Mouse (Mus musculus) CH12.LX (cell line): ENCODE measurements around the gene Ankdd1b. TPM values are rescaled to one million over a fixed set of nuclear protein-coding genes. Genes with fewer than 3 reads are reported as not detected.

Source experiments
- DNase-seq: peaks from one replicate; pipeline ENCODE4 v3.0.0-alpha.2; 2013; ENCODE audit errors: extremely low read depth
- H3K27ac ChIP-seq: 2 replicates; pipeline ENCODE4 v1.5.1; 2012; ENCODE audit warnings: low read depth, mild to moderate bottlenecking, control low read depth, moderate library complexity; ENCODE audit not compliant: insufficient read depth
- H3K27me3 ChIP-seq: replicated peaks from 2 replicates; pipeline ENCODE3; 2012; ENCODE audit warnings: inconsistent platforms
- H3K36me3 ChIP-seq, 2 experiments: replicated peaks in 1 of 2; 2 replicates each; pipeline versions ENCODE3 to v1.6.1; 2012; ENCODE audit warnings: inconsistent platforms in 1 of 2, low read length in 1 of 2, mild to moderate bottlenecking in 1 of 2, mixed read lengths in 1 of 2, moderate library complexity in 1 of 2; ENCODE audit not compliant: control insufficient read depth in 1 of 2, insufficient read depth in 1 of 2
- H3K4me1 ChIP-seq, 2 experiments: 2 replicates each; pipeline ENCODE4 v1.6.1; 2012; ENCODE audit warnings: inconsistent platforms in 1 of 2, moderate library complexity in 1 of 2; ENCODE audit not compliant: insufficient read depth in 2 of 2, control insufficient read depth in 1 of 2
- H3K4me2 ChIP-seq: 2 replicates; pipeline ENCODE4 v1.6.1; 2012; ENCODE audit warnings: low read depth, mild to moderate bottlenecking, control low read depth; ENCODE audit not compliant: poor library complexity, insufficient read depth, severe bottlenecking
- H3K4me3 ChIP-seq, 3 experiments: fragments of 150-350 bp in 1 of 3; sonication (generic) in 1 of 3; replicated peaks in 1 of 3; 2 replicates each; pipeline versions ENCODE3 to v1.5.1; 2011 to 2012; ENCODE audit warnings: low read depth in 2 of 3, low read length in 2 of 3, mild to moderate bottlenecking in 2 of 3, moderate library complexity in 2 of 3, control low read depth in 1 of 3, improper control_type of control experiment in 1 of 3, inconsistent platforms in 1 of 3, mixed read lengths in 1 of 3; ENCODE audit not compliant: poor library complexity in 1 of 3
- H3K79me2 ChIP-seq: replicated peaks from 2 replicates; pipeline ENCODE4 v1.6.1; 2012; ENCODE audit warnings: mild to moderate bottlenecking, moderate library complexity; ENCODE audit not compliant: control insufficient read depth, poor library complexity, insufficient read depth, severe bottlenecking; ENCODE audit errors: extremely low read depth
- H3K9ac ChIP-seq: 2 replicates; pipeline ENCODE4 v1.6.1; 2012; ENCODE audit warnings: low read depth, mild to moderate bottlenecking, control low read depth, moderate library complexity; ENCODE audit not compliant: insufficient read depth
- H3K9me3 ChIP-seq: replicated peaks from 2 replicates; pipeline ENCODE3; 2012; ENCODE audit warnings: low read length, inconsistent platforms, mixed read lengths
- BHLHE40 ChIP-seq: IDR thresholded peaks from 2 replicates; pipeline ENCODE4 v1.6.1; 2011; ENCODE audit warnings: mild to moderate bottlenecking, low read depth, low read length, improper control_type of control experiment
- CHD1 ChIP-seq: IDR thresholded peaks from 2 replicates; pipeline ENCODE4 v1.6.1; 2012; ENCODE audit warnings: low read depth, low read length, improper control_type of control experiment, inconsistent platforms
- CHD2 ChIP-seq: IDR thresholded peaks from 2 replicates; pipeline ENCODE4 v1.6.1; 2011; ENCODE audit warnings: low read length, improper control_type of control experiment
- CTCF ChIP-seq, 2 experiments: IDR thresholded peaks in 1 of 2; conservative IDR thresholded peaks in 1 of 2; 2 replicates each; pipeline ENCODE4 v1.5.1; 2011 to 2012; ENCODE audit warnings: low read depth in 2 of 2, low read length in 2 of 2, improper control_type of control experiment in 1 of 2, inconsistent platforms in 1 of 2, mild to moderate bottlenecking in 1 of 2, moderate library complexity in 1 of 2
- ELF1 ChIP-seq: IDR thresholded peaks from 2 replicates; pipeline ENCODE4 v1.6.1; 2014; ENCODE audit warnings: low read depth, mild to moderate bottlenecking, inconsistent platforms, low read length, improper control_type of control experiment
- HCFC1 ChIP-seq: IDR thresholded peaks from 2 replicates; pipeline ENCODE4 v1.6.1; 2012; ENCODE audit warnings: low read depth, mild to moderate bottlenecking, inconsistent platforms, low read length, improper control_type of control experiment
- IRF4 ChIP-seq: IDR thresholded peaks from 2 replicates; pipeline ENCODE4 v1.6.1; 2014; ENCODE audit warnings: low read depth, mild to moderate bottlenecking, inconsistent platforms, low read length, improper control_type of control experiment
- JUN ChIP-seq: IDR thresholded peaks from 2 replicates; pipeline ENCODE4 v1.6.1; 2011; ENCODE audit warnings: low read depth, mild to moderate bottlenecking, low read length, improper control_type of control experiment, moderate library complexity; ENCODE audit not compliant: insufficient read depth
- JUND ChIP-seq: conservative IDR thresholded peaks from 2 replicates; pipeline ENCODE4 v1.6.1; 2011; ENCODE audit warnings: low read depth, low read length, improper control_type of control experiment
- MAX ChIP-seq: IDR thresholded peaks from 2 replicates; pipeline ENCODE4 v1.6.1; 2011; ENCODE audit warnings: low read length, improper control_type of control experiment
- MYC ChIP-seq: IDR thresholded peaks from 2 replicates; pipeline ENCODE4 v1.6.1; 2011; ENCODE audit warnings: low read depth, mild to moderate bottlenecking, improper control_type of control experiment, low read length
- NELFE ChIP-seq: IDR thresholded peaks from 2 replicates; pipeline ENCODE4 v1.6.1; 2011; ENCODE audit warnings: low read depth, low read length, improper control_type of control experiment
- NRF1 ChIP-seq: IDR thresholded peaks from 2 replicates; pipeline ENCODE4 v1.6.1; 2014; ENCODE audit warnings: low read depth, mild to moderate bottlenecking, inconsistent platforms, low read length, improper control_type of control experiment, moderate library complexity
- POLR2A ChIP-seq: IDR thresholded peaks from 2 replicates; pipeline ENCODE4 v1.6.1; 2011; ENCODE audit warnings: low read depth, mild to moderate bottlenecking, improper control_type of control experiment, low read length
- POLR2AphosphoS2 ChIP-seq: IDR thresholded peaks from 2 replicates; pipeline ENCODE4 v1.6.1; 2011; ENCODE audit warnings: low read depth, low read length, improper control_type of control experiment
- RAD21 ChIP-seq: IDR thresholded peaks from 2 replicates; pipeline ENCODE4 v1.6.1; 2011; ENCODE audit warnings: low read depth, mild to moderate bottlenecking, low read length, improper control_type of control experiment, moderate library complexity
- RCOR1 ChIP-seq: conservative IDR thresholded peaks from 2 replicates; pipeline ENCODE4 v1.6.1; 2012; ENCODE audit warnings: low read depth, mild to moderate bottlenecking, inconsistent platforms, low read length, improper control_type of control experiment
- SMC3 ChIP-seq: IDR thresholded peaks from 2 replicates; pipeline ENCODE4 v1.6.1; 2011; ENCODE audit warnings: low read depth, low read length, improper control_type of control experiment
- TCF12 ChIP-seq: IDR thresholded peaks from 2 replicates; pipeline ENCODE4 v1.6.1; 2014; ENCODE audit warnings: low read depth, mild to moderate bottlenecking, inconsistent platforms, low read length, improper control_type of control experiment
- USF2 ChIP-seq: conservative IDR thresholded peaks from 2 replicates; pipeline ENCODE4 v1.6.1; 2011; ENCODE audit warnings: low read depth, low read length, improper control_type of control experiment
- ZC3H11A ChIP-seq: IDR thresholded peaks from 2 replicates; pipeline ENCODE4 v1.6.1; 2012; ENCODE audit warnings: low read depth, mild to moderate bottlenecking, inconsistent platforms, low read length, improper control_type of control experiment
- ZMIZ1 ChIP-seq: IDR thresholded peaks from 2 replicates; pipeline ENCODE4 v1.6.1; 2012; ENCODE audit warnings: low read depth, mild to moderate bottlenecking, inconsistent platforms, low read length, improper control_type of control experiment
- dilution Hi-C: fragments of 300-500 bp; cut with MboI; formaldehyde crosslinking; loops from 2 replicates; pipeline ENCODE4 v1.14.3; 2020; ENCODE audit warnings: low sequenced_read_pairs; ENCODE audit not compliant: extremely low pct_unique_long_range_greater_than_20kb, extremely low pct_ligation_motif_present
- in situ Hi-C: fragments of 300-500 bp; cut with MboI; formaldehyde crosslinking; loops from 3 replicates; pipeline ENCODE4 v1.14.3; 2019; ENCODE audit warnings: low sequenced_read_pairs, low pct_ligation_motif_present, low pct_unique_long_range_greater_than_20kb, mixed read lengths
- polyA plus RNA-seq: library from polyadenylated mRNA; unstranded; fragments of >175 nt; gene quantifications from 2 replicates; pipeline ENCODE4 v1.2.1, GENCODE M21; 2012; ENCODE audit warnings: low read depth; ENCODE audit not compliant: insufficient read length
- total RNA-seq, 2 experiments: library from RNA; depleted of rRNA; stranded (reverse); fragments of 300-350 nt in 1 of 2; fragments of >200 nt in 1 of 2; gene quantifications; 2 replicates each; pipeline ENCODE4 v1.2.3; 2012 to 2014

Ankdd1b gene
- total and polyA plus RNA-seq, 3 experiments = 0.08 TPM; not detected in 2

GRCm38 (mm10) chr13:96514154-96514942, 43.4 kb upstream of the Ankdd1b start:
- no peak for DNase-seq
- peaks cover 28 to 56% of the 10 kb centered on the region in 2 experiments for H3K36me3 ChIP-seq
- dilution Hi-C loops = no loop called here

GRCm38 (mm10) chr13:96511893-96512292, 40.9 kb upstream of the Ankdd1b start:
- no peak overlapping the region for H3K4me3 ChIP-seq
- in situ Hi-C loops = no loop called here

More at GRCm38 (mm10) chr13:96514154-96514942, 43.4 kb upstream of the Ankdd1b start:
- no peak overlapping the region for H3K27ac ChIP-seq
- H3K4me2 ChIP-seq = no peak overlapping the region
- H3K4me3 ChIP-seq = no peak overlapping the region
- H3K4me1 ChIP-seq = peaks cover 13 to 40% of the 10 kb centered on the region in 2 experiments
- in situ Hi-C loops = no loop called here
- no peaks in the 10 kb centered on the region for H3K27me3 ChIP-seq
- no peaks in the 10 kb centered on the region for H3K79me2 ChIP-seq
- TF ChIP-seq NRF1 (no peak), MAX (no peak), MYC (no peak), BHLHE40 (no peak), CTCF (conservative IDR thresholded peaks at IDR 0.05 in 1 of 2, IDR thresholded peaks at IDR 0.05 in 1 of 2; ENCODE audit: low read depth in 2 of 2, low read length in 2 of 2) (no peak), POLR2A (no peak), CHD2 (no peak)
- no peaks in the 10 kb centered on the region for H3K9me3 ChIP-seq
- H3K9ac ChIP-seq = no peak overlapping the region

GRCm38 (mm10) chr13:96511262-96511661, 40.3 kb upstream of the Ankdd1b start:
- DNase-seq = no peak
- dilution Hi-C loops = no loop called here
- Histone ChIP-seq H3K36me3 (peaks cover 36 to 63% of the 10 kb centered on the region in 2 experiments), H3K4me3 (no peak overlapping the region), H3K27ac (peak overlapping the region; percentile 86), H3K9ac (peak overlapping the region; percentile 61; the same call in 1 of the 2 replicates), H3K27me3 (no peaks in the 10 kb centered on the region), H3K4me1 (peaks cover 8 to 38% of the 10 kb centered on the region in 2 experiments), H3K79me2 (no peaks in the 10 kb centered on the region), H3K4me2 (peak overlapping the region; percentile 18), H3K9me3 (no peaks in the 10 kb centered on the region)
- in situ Hi-C loops = no loop called here
- TF ChIP-seq NRF1 (no peak), RAD21 (no peak), POLR2AphosphoS2 (no peak), JUND (no peak), RCOR1 (no peak), JUN (no peak), IRF4 (no peak), HCFC1 (no peak), ELF1 (no peak), TCF12 (no peak), ZMIZ1 (no peak), USF2 (no peak), CTCF (conservative IDR thresholded peaks at IDR 0.05 in 1 of 2, IDR thresholded peaks at IDR 0.05 in 1 of 2; ENCODE audit: low read depth in 2 of 2, low read length in 2 of 2) (no peak), ZC3H11A (no peak), SMC3 (no peak), NELFE (no peak)

More at GRCm38 (mm10) chr13:96511893-96512292, 40.9 kb upstream of the Ankdd1b start:
- Histone ChIP-seq H3K36me3 (peaks cover 41 to 64% of the 10 kb centered on the region in 2 experiments), H3K4me2 (no peak overlapping the region), H3K27ac (no peak overlapping the region), H3K27me3 (no peaks in the 10 kb centered on the region), H3K9ac (no peak overlapping the region), H3K4me1 (peaks cover 13 to 44% of the 10 kb centered on the region in 2 experiments), H3K79me2 (no peaks in the 10 kb centered on the region), H3K9me3 (no peaks in the 10 kb centered on the region)
- TF ChIP-seq CHD1 = no peak
- dilution Hi-C loops = no loop called here
- no peak for DNase-seq
